ENCODE assay signal across 10 mouse cellular contexts in the genomic region with DNA sequence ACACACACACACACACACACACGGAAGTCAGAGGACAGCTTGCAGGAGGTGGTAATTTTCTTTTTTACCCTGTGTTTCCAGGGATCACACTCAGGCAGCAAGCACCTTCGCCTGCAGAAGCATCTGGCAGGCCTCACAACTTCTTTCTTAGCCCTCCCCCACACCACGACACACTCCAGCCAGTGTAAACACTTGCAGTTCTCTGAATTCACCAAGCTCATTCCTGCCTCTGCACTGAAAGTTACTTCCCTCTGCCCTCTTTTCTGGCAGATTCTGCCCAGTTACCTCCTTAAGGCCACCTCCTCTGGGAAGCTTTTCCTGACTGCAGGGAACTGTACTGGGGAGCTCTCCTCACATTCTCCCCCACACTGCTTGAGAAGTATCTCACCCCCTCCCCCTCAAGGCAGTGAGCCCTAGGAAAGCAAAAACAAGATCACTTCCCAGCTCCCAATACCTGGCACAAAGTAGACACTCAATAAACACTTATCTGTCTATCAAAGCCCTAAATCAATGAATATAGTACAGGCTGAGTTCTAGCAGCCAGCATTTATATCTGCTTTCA.
DNase-seq lines count a peak whose midpoint lies in the region; ATAC-seq and TF ChIP-seq lines count a peak whose summit lies in the region.
"Had no signal": no experiment of that assay in that cellular context is flagged by ENCODE, and none has a peak within 500 bp of the region (broad histone marks: within the 10 kb centered on the region; RNA-seq: fewer than 3 reads in every experiment).

No protein-coding gene starts in this region.

- H3K36me3 ChIP-seq in heart, embryonic 10.5 days: no peaks in the 10 kb centered on the region
- H3K36me3 ChIP-seq in heart, embryonic 12.5 days: no peaks in the 10 kb centered on the region
- no peaks in the 10 kb centered on the region for H3K36me3 ChIP-seq in embryonic facial prominence, embryonic 14.5 days (ENCODE audit: control insufficient read depth, insufficient read depth, low read length)
- H3K36me3 ChIP-seq in lung, embryonic 14.5 days (ENCODE audit: insufficient read depth): no peaks in the 10 kb centered on the region
- no peaks in the 10 kb centered on the region for H3K36me3 ChIP-seq in forebrain, embryonic 13.5 days (ENCODE audit: poor library complexity, severe bottlenecking)
- H3K36me3 ChIP-seq: embryonic facial prominence, embryonic 13.5 days had no signal

- WGBS in heart, embryonic 10.5 days: 36% methylated on average over 3 of the region's 3 CpGs
- 30% methylated on average over 3 of the region's 3 CpGs for WGBS in heart, embryonic 12.5 days
- WGBS in embryonic facial prominence, embryonic 14.5 days: 42% methylated on average over 3 of the region's 3 CpGs
- WGBS in lung, embryonic 14.5 days: 16% methylated on average over 3 of the region's 3 CpGs
- WGBS in forebrain, embryonic 13.5 days: 76% methylated on average over 3 of the region's 3 CpGs

- no peaks in the 10 kb centered on the region for H3K27me3 ChIP-seq in heart, embryonic 10.5 days (ENCODE audit: insufficient read depth, poor library complexity, severe bottlenecking)
- no peaks in the 10 kb centered on the region for H3K27me3 ChIP-seq in heart, embryonic 12.5 days (replicated peaks)
- no peaks in the 10 kb centered on the region for H3K27me3 ChIP-seq in embryonic facial prominence, embryonic 14.5 days (replicated peaks; ENCODE audit: control insufficient read depth, insufficient read depth, low read length)
- H3K27me3 ChIP-seq in lung, embryonic 14.5 days (ENCODE audit: insufficient read depth, low read length): no peaks in the 10 kb centered on the region
- H3K27me3 ChIP-seq in forebrain, embryonic 13.5 days: no peaks in the 10 kb centered on the region
- H3K27me3 ChIP-seq: embryonic facial prominence, embryonic 13.5 days had no signal

- H3K9me3 ChIP-seq in heart, embryonic 10.5 days: no peaks in the 10 kb centered on the region
- H3K9me3 ChIP-seq in heart, embryonic 12.5 days (replicated peaks): 0 out of 2 replicates have a peak, but pooled peaks cover 2% of the 10 kb centered on the region
- H3K9me3 ChIP-seq in embryonic facial prominence, embryonic 14.5 days (ENCODE audit: control insufficient read depth, low read length): no peaks in the 10 kb centered on the region
- no peaks in the 10 kb centered on the region for H3K9me3 ChIP-seq in lung, embryonic 14.5 days (ENCODE audit: low read depth, low read length)
- no peaks in the 10 kb centered on the region for H3K9me3 ChIP-seq in forebrain, embryonic 13.5 days (replicated peaks)
- H3K9me3 ChIP-seq: embryonic facial prominence, embryonic 13.5 days had no signal

- H3K4me2 ChIP-seq in heart, embryonic 12.5 days: no peak overlapping the region
- no peak overlapping the region for H3K4me2 ChIP-seq in embryonic facial prominence, embryonic 14.5 days (ENCODE audit: low read depth, low read length)
- no peak overlapping the region for H3K4me2 ChIP-seq in lung, embryonic 14.5 days
- no peak overlapping the region for H3K4me2 ChIP-seq in forebrain, embryonic 13.5 days
- H3K4me2 ChIP-seq: embryonic facial prominence, embryonic 13.5 days had no signal

- no peak for DNase-seq in heart, embryonic 10.5 days (ENCODE audit: low spot score)
- DNase-seq in 3T3-L1 (ENCODE audit: low read depth, low spot score): peak; percentile 43
- DNase-seq in embryonic facial prominence, embryonic 14.5 days (ENCODE audit: low spot score): peak; percentile 57
- DNase-seq in lung, embryonic 14.5 days: peak; percentile 73
- DNase-seq in layer of hippocampus, postnatal 10 days (ENCODE audit: low spot score in 2 of 2): no peak
- DNase-seq: thymus, adult 18-20 months had no signal

- no peak overlapping the region for H3K4me3 ChIP-seq in heart, embryonic 10.5 days
- H3K4me3 ChIP-seq in heart, embryonic 12.5 days: no peak overlapping the region
- no peak overlapping the region for H3K4me3 ChIP-seq in embryonic facial prominence, embryonic 14.5 days (ENCODE audit: low read depth, low read length)
- no peak overlapping the region for H3K4me3 ChIP-seq in lung, embryonic 14.5 days (ENCODE audit: low read depth, low read length)
- H3K4me3 ChIP-seq in forebrain, embryonic 13.5 days: no peak overlapping the region
- H3K4me3 ChIP-seq: embryonic facial prominence, embryonic 13.5 days had no signal

- no peak overlapping the region for H3K9ac ChIP-seq in heart, embryonic 12.5 days
- H3K9ac ChIP-seq in embryonic facial prominence, embryonic 14.5 days (ENCODE audit: low read depth, low read length): no peak overlapping the region
- H3K9ac ChIP-seq in lung, embryonic 14.5 days: no peak overlapping the region
- no peak overlapping the region for H3K9ac ChIP-seq in forebrain, embryonic 13.5 days
- H3K9ac ChIP-seq: embryonic facial prominence, embryonic 13.5 days had no signal

- H3K4me1 ChIP-seq in heart, embryonic 10.5 days: peaks cover 8% of the 10 kb centered on the region
- H3K4me1 ChIP-seq in heart, embryonic 12.5 days (replicated peaks): peaks cover 5% of the 10 kb centered on the region; the same call in 1 of the 2 replicates
- no peaks in the 10 kb centered on the region for H3K4me1 ChIP-seq in embryonic facial prominence, embryonic 14.5 days (ENCODE audit: control insufficient read depth, insufficient read depth, low read length)
- H3K4me1 ChIP-seq in lung, embryonic 14.5 days (ENCODE audit: insufficient read depth): peaks cover 6% of the 10 kb centered on the region
- no peaks in the 10 kb centered on the region for H3K4me1 ChIP-seq in forebrain, embryonic 13.5 days
- H3K4me1 ChIP-seq: embryonic facial prominence, embryonic 13.5 days had no signal

- no peak for TF ChIP-seq CTCF in lung, embryonic 14.5 days (IDR thresholded peaks at IDR 0.05; ENCODE audit: low read depth)

- peak overlapping the region; percentile 38 for H3K27ac ChIP-seq in heart, embryonic 10.5 days
- H3K27ac ChIP-seq in heart, embryonic 12.5 days (ENCODE audit: poor library complexity, severe bottlenecking): no peak overlapping the region
- 0 out of 2 replicates have a peak overlapping the region, but pooled peaks have one; percentile 39 for H3K27ac ChIP-seq in embryonic facial prominence, embryonic 14.5 days (replicated peaks; ENCODE audit: low read depth, low read length)
- peak overlapping the region; percentile 24; the same call in 1 of the 2 replicates for H3K27ac ChIP-seq in lung, embryonic 14.5 days (ENCODE audit: low read depth)
- no peak overlapping the region for H3K27ac ChIP-seq in forebrain, embryonic 13.5 days
- H3K27ac ChIP-seq: embryonic facial prominence, embryonic 13.5 days had no signal

- no peak for ATAC-seq in heart, embryonic 12.5 days (ENCODE audit: insufficient number of reproducible peaks, low FRiP score)
- no peak for ATAC-seq in embryonic facial prominence, embryonic 14.5 days (ENCODE audit: low read depth)
- peak; percentile 74; the same call in 1 of the 2 replicates for ATAC-seq in lung, embryonic 14.5 days (ENCODE audit: insufficient read depth)
- ATAC-seq in inflammation-experienced regulatory T-cells, adult 6 months: no peak
- ATAC-seq in forebrain, embryonic 13.5 days: no peak

Comparison
In these comparisons a context has a peak if more than half of its experiments do, and no peak if none do; other contexts are left out.
1. H3K27ac ChIP-seq: peak in heart, embryonic 10.5 days (single experiment), embryonic facial prominence, embryonic 14.5 days (single experiment) and lung, embryonic 14.5 days (single experiment); none in heart, embryonic 12.5 days (single experiment) and forebrain, embryonic 13.5 days (single experiment).
2. DNase-seq: peak in 3T3-L1 (single experiment), embryonic facial prominence, embryonic 14.5 days (single experiment) and lung, embryonic 14.5 days (single experiment); none in heart, embryonic 10.5 days (single experiment) and layer of hippocampus, postnatal 10 days (0 of 2).